Mouse (Mus musculus): Measurements from ENCODE around the gene Tcf25. TPM values are rescaled to one million over a fixed set of nuclear protein-coding genes. Genes with fewer than 3 reads are reported as not detected.

The Tcf25 gene
- 167 and 216 TPM in 2 replicates for polyA plus RNA-seq (2012; rRNA removed)

GRCm38 (mm10) chr8:123373403-123374238 lies at the start of gene Tcf25:
Gene Tcf25, plus strand, starts transcription at chr8:123373753.

DNA sequence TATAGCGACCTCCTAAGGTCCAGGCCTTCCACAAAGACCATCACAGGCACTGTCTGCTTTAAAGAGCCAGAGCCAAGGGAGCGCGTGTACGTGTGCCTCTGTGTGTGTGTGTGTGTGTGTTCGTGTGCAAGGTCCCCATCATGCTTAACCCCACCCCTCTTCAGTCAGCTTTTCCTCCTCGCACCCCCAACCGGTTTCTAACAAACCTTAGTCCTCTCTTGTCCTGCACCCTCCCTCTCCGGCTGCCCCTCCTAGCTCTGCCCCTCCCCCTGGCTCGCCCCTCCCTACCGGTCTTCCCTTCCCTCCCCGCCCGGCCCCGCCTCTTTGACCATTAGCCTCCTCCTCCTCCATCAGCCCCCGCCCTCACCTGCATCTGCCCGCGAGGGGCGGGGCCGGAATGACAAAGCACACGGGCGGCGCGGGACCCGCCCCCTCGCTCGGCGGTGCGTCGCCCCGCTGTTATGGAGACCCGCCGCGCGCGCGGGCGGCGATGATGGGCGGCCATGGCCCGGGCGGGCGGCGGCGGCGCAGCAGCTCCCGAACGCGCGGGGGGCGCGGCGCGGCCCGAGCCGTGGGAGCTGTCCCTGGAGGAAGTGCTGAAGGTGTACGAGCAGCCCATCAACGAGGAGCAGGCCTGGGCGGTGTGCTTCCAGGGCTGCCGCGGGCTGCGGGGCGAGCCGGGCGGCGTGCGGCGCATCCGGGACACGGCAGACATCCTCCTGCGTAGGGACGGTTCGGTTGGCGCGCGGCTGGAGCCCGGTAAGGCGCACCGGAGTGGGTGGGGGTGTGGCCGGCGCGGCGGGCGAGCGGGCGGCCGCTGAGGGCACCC lies 41.1 kb upstream of the Tcf25 start, which contains the start of gene Spire2:
TSS of gene Spire2 (plus strand) at position 452 of the 829 bp plus-strand sequence.

DNA sequence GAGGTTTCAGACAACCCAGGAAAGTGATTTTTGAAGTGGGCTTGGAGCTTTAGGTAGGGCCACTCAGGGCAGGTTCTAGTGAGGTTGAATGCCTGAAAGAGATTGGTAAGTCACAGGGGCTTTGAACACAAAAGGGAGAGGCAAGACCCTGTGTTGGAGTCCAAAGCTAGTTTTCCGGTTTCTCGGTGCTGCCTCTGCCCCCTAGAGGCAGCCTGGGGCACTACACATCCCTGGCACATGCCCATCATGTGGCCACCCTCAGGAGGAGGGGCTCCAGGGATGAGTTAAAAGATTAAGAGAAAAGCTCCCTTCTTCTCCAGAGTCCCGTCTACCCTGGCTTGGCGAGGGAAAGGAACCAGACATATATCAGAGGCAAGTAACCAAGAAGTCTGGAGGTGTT lies 33.2 kb downstream of the Tcf25 start, which contains the start of gene Mc1r:
TSS of gene Mc1r (plus strand) at position 322 of the 400 bp plus-strand sequence.

GRCm38 (mm10) chr8:123411246-123411645 lies 37.7 kb downstream of the Tcf25 start, which contains the start of gene Tubb3:
Gene Tubb3, plus strand, starts transcription at chr8:123411424.

GRCm38 (mm10) chr8:123423441-123423840 lies 49.9 kb downstream of the Tcf25 start, which contains the start of gene Def8:
Gene Def8, plus strand, starts transcription at chr8:123423527.

Other genes starting within 250 kb of the Tcf25 start
- gene Sult5a1, start 215.4 kb upstream of the Tcf25 start, polyA plus RNA-seq (2012; rRNA removed): 22.6 and 24.4 TPM in 2 replicates
- 24.5 and 33.1 TPM in 2 replicates for gene Dpep1, start 187.5 kb upstream of the Tcf25 start, polyA plus RNA-seq (2012; rRNA removed)
- gene Chmp1a, start 161.0 kb upstream of the Tcf25 start, polyA plus RNA-seq (2012; rRNA removed): 113 and 115 TPM in 2 replicates
- gene Spata33, start 160.9 kb upstream of the Tcf25 start, polyA plus RNA-seq (2012; rRNA removed): 3.8 and 4.5 TPM in 2 replicates
- 75.4 and 105 TPM in 2 replicates for gene Cdk10, start 148.9 kb upstream of the Tcf25 start, polyA plus RNA-seq (2012; rRNA removed)
- gene Spata2l, start 137.5 kb upstream of the Tcf25 start, polyA plus RNA-seq (2012; rRNA removed): 21.3 and 22.9 TPM in 2 replicates
- 48.7 and 49.0 TPM in 2 replicates for gene Zfp276, start 119.6 kb upstream of the Tcf25 start, polyA plus RNA-seq (2012; rRNA removed)
- 162 and 169 TPM in 2 replicates for gene Vps9d1, start 119.4 kb upstream of the Tcf25 start, polyA plus RNA-seq (2012; rRNA removed)
- 30.3 and 45.1 TPM in 2 replicates for gene Fanca, start 55.2 kb upstream of the Tcf25 start, polyA plus RNA-seq (2012; rRNA removed)
- 6.3 and 7.2 TPM in 2 replicates for gene Spire2, start 41.0 kb upstream of the Tcf25 start, polyA plus RNA-seq (2012; rRNA removed)
- 0.06 and 0.11 TPM in 2 replicates for gene Mc1r, start 33.4 kb downstream of the Tcf25 start, polyA plus RNA-seq (2012; rRNA removed)
- gene Tubb3, start 37.7 kb downstream of the Tcf25 start, polyA plus RNA-seq (2012; rRNA removed): 49.4 and 66.3 TPM in 2 replicates
- 41.7 and 43.9 TPM in 2 replicates for gene Def8, start 49.8 kb downstream of the Tcf25 start, polyA plus RNA-seq (2012; rRNA removed)
- 24.2 and 27.4 TPM in 2 replicates for gene Afg3l1, start 104.2 kb downstream of the Tcf25 start, polyA plus RNA-seq (2012; rRNA removed)
- gene Dbndd1, start 141.7 kb downstream of the Tcf25 start, polyA plus RNA-seq (2012; rRNA removed): 8.7 and 8.9 TPM in 2 replicates
- gene Gas8, start 145.1 kb downstream of the Tcf25 start, polyA plus RNA-seq (2012; rRNA removed): 11.7 and 13.4 TPM in 2 replicates